Mouse (Mus musculus) central nervous system, embryonic 11.5 days (tissue): Measurements from ENCODE around the gene Ush2a. TPM values are rescaled to one million over a fixed set of nuclear protein-coding genes. Genes with fewer than 3 reads are reported as not detected.

ENCODE experiments used
- polyA plus RNA-seq: library from polyadenylated mRNA; depleted of rRNA; stranded (reverse); fragments of >200 nt; gene quantifications from 2 replicates; pipeline ENCODE4 v1.2.3, GENCODE M21; 2012; rRNA removed

The Ush2a gene
- polyA plus RNA-seq: 0.05 and 0.08 TPM in 2 replicates

GRCm38 (mm10) chr1:188261903-188262682, at the start of gene Ush2a:
Gene Ush2a, plus strand, starts transcription at chr1:188262023.

GRCm38 (mm10) chr1:189007239-189007979, 745.6 kb downstream of the Ush2a start, which contains the start of gene Kctd3:
Gene Kctd3, minus strand, starts transcription at chr1:189007841.

